Mouse (Mus musculus): ENCODE data around the gene Bzw2. TPM values are rescaled to one million over a fixed set of nuclear protein-coding genes. Genes with fewer than 3 reads are reported as not detected.
A peak's percentile ranks its signal among the peaks of the same experiment; 100 is the strongest.

Bzw2 gene
- polyA plus RNA-seq, 1 experiment from 2014 or later = 225 TPM

DNA sequence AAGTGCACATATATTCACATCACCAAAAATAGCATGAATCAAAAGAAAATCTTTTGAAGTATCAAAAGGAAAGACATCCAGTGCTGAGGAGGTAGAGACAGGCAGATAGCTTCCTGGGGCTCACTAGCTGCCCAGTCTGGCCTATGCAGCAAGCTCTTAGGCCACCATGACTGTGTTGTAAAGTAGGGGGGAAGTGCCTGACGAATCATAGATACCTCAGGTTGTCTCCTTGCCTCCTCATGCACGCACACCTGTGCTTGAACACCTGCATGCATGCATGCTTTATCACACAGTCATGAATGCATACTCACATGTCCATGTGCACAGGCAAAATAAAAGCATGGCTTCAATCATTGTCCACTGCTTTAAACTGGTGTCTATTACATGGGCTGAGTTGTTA is 113.2 kb downstream of the Bzw2 start:
- no peaks in the 10 kb centered on the region for H3K36me3 ChIP-seq (ENCODE audit: control insufficient read depth, insufficient read depth, low read length)
- 80% methylated on average over 2 of the region's 2 CpGs for WGBS
- H3K4me1 ChIP-seq (ENCODE audit: control insufficient read depth in 2 of 2, insufficient read depth in 2 of 2, low read length in 2 of 2) = peaks cover 3 to 16% of the 10 kb centered on the region in 2 experiments
- no peak overlapping the region for H3K4me2 ChIP-seq (ENCODE audit: low read length)
- H3K9ac ChIP-seq (ENCODE audit: low read length) = no peak overlapping the region
- no peaks in the 10 kb centered on the region for H3K9me3 ChIP-seq (ENCODE audit: control insufficient read depth, low read length)
- H3K27ac ChIP-seq (replicated peaks in 1 of 2; ENCODE audit: control insufficient read depth in 1 of 2, insufficient read depth in 1 of 2, low read depth in 2 of 2, low read length in 2 of 2) = no peak overlapping the region
- H3K4me3 ChIP-seq (ENCODE audit: control insufficient read depth in 1 of 2, insufficient read depth in 1 of 2, low read depth in 1 of 2, low read length in 2 of 2) = no peak overlapping the region
- ATAC-seq (ENCODE audit: insufficient number of reproducible peaks, insufficient read depth, low FRiP score, low read depth) = no peak
- no peaks in the 10 kb centered on the region for H3K27me3 ChIP-seq (ENCODE audit: control insufficient read depth, insufficient read depth, low read length)

DNA sequence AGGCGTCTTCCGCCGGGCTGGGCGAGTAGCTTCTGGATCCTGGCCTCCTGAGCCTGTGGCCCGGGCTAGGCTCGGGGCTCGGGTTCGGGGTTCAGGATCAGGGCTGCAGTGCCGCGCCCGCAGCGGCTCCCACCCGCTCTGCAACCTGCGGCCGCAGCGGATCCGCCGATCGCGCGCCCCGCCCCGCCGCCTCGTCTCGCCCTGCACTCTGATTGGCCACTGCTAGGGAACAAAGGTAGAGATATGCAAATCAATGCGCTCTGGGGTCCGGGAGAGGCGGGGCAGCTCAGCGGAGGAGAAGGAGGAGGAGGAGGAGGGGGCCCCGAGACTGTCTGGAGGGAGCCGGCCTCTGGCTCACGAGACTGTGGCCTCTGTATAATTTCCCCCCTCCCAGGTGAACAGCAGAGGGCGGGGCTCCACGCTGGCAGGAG is 115.5 kb downstream of the Bzw2 start, which contains the start of gene Tspan13:
Gene Tspan13, minus strand, starts transcription at position 153 of the 431 bp plus-strand sequence.
- H3K36me3 ChIP-seq (ENCODE audit: control insufficient read depth, insufficient read depth, low read length) = no peaks in the 10 kb centered on the region
- no peaks in the 10 kb centered on the region for H3K27me3 ChIP-seq (ENCODE audit: control insufficient read depth, insufficient read depth, low read length)
- peak within 1 kb of the TSS; percentile 93 for H3K4me2 ChIP-seq (ENCODE audit: low read length)
- H3K27ac ChIP-seq (replicated peaks in 1 of 2; ENCODE audit: control insufficient read depth in 1 of 2, insufficient read depth in 1 of 2, low read depth in 2 of 2, low read length in 2 of 2) = peak within 1 kb of the TSS; percentile 51 to 55; a peak in 1 of 4 replicates
- peak within 1 kb of the TSS; percentile 96 to 97 for H3K4me3 ChIP-seq (ENCODE audit: control insufficient read depth in 1 of 2, insufficient read depth in 1 of 2, low read depth in 1 of 2, low read length in 2 of 2)
- under 1% methylated on average over 27 of the region's 35 CpGs for WGBS
- peaks cover 6 to 20% of the 10 kb centered on the region in 2 experiments for H3K4me1 ChIP-seq (ENCODE audit: control insufficient read depth in 2 of 2, insufficient read depth in 2 of 2, low read length in 2 of 2)
- H3K9me3 ChIP-seq (ENCODE audit: control insufficient read depth, low read length) = no peaks in the 10 kb centered on the region
- H3K9ac ChIP-seq (ENCODE audit: low read length) = peak within 1 kb of the TSS; percentile 89
- peak; percentile 93 for ATAC-seq (ENCODE audit: insufficient number of reproducible peaks, insufficient read depth, low FRiP score, low read depth)

Other genes starting within 250 kb of the Bzw2 start
- not detected in 2 replicates for gene Agr3, start 232.5 kb downstream of the Bzw2 start, polyA plus RNA-seq (2014; fragmentation: Nextera tagmentation; extraction: Ambion mirVana)
- gene Agr2, start 165.2 kb downstream of the Bzw2 start, polyA plus RNA-seq (2014; fragmentation: Nextera tagmentation; extraction: Ambion mirVana) = 0.27 and 0.62 TPM in 2 replicates
- 62.6 and 66.8 TPM in 2 replicates for gene Tspan13, start 115.6 kb downstream of the Bzw2 start, polyA plus RNA-seq (2014; fragmentation: Nextera tagmentation; extraction: Ambion mirVana)
- gene Ankmy2, start 966 bp downstream of the Bzw2 start, polyA plus RNA-seq (2014; fragmentation: Nextera tagmentation; extraction: Ambion mirVana) = 29.3 and 33.3 TPM in 2 replicates
- not detected in 2 replicates for gene Lrrc72, start 95.3 kb upstream of the Bzw2 start, polyA plus RNA-seq (2014; fragmentation: Nextera tagmentation; extraction: Ambion mirVana)
- 0.43 TPM in 1 of 2 replicates, not detected in the other for gene Sostdc1, start 156.1 kb upstream of the Bzw2 start, polyA plus RNA-seq (2014; fragmentation: Nextera tagmentation; extraction: Ambion mirVana)
- gene Ispd, start 223.4 kb upstream of the Bzw2 start, polyA plus RNA-seq (2014; fragmentation: Nextera tagmentation; extraction: Ambion mirVana) = 13.8 and 14.6 TPM in 2 replicates
- gene D630036H23Rik, start 224.1 kb upstream of the Bzw2 start, polyA plus RNA-seq (2014; fragmentation: Nextera tagmentation; extraction: Ambion mirVana) = 1.8 and 2.6 TPM in 2 replicates

Measured in heart, embryonic 14.5 days (tissue).